Mouse (Mus musculus) liver, adult 2 months (tissue): ENCODE results near the gene Trim5. TPM values are rescaled to one million over a fixed set of nuclear protein-coding genes. Genes with fewer than 3 reads are reported as not detected.
"Not testable (repeated sequence)": the region's sequence is repeated elsewhere in the genome, so short reads cannot be mapped to it uniquely, and the experiment has no call there.

Source experiments
- DNase-seq: peaks from one replicate; pipeline ENCODE4 v3.0.0-alpha.2; 2011; ENCODE audit warnings: low read depth, low spot score; ENCODE audit errors: extremely low read depth
- H3K27ac ChIP-seq: fragments of 200-500 bp; replicated peaks from 2 replicates; pipeline ENCODE4 v1.5.1; 2012; ENCODE audit warnings: low read depth, mild to moderate bottlenecking, control low read depth, inconsistent platforms, low read length; ENCODE audit not compliant: insufficient read depth
- H3K27me3 ChIP-seq: fragments of 200-500 bp; 2 replicates; pipeline ENCODE4 v1.6.1; 2012; ENCODE audit warnings: mild to moderate bottlenecking, moderate library complexity, low read length, inconsistent platforms; ENCODE audit not compliant: control insufficient read depth, insufficient read depth
- H3K36me3 ChIP-seq: fragments of 200-500 bp; 2 replicates; pipeline ENCODE4 v1.6.1; 2012; ENCODE audit warnings: low read length, inconsistent platforms; ENCODE audit not compliant: control insufficient read depth, insufficient read depth
- H3K4me1 ChIP-seq: fragments of 200-500 bp; 2 replicates; pipeline ENCODE4 v1.6.1; 2011; ENCODE audit warnings: low read length; ENCODE audit not compliant: control insufficient read depth, insufficient read depth
- H3K4me3 ChIP-seq: fragments of 200-500 bp; 2 replicates; pipeline ENCODE4 v1.5.1; 2011; ENCODE audit warnings: low read depth, mild to moderate bottlenecking, control low read depth, low read length, moderate library complexity; ENCODE audit not compliant: insufficient read depth
- H3K79me2 ChIP-seq: fragments of 200-500 bp; 2 replicates; pipeline ENCODE4 v1.6.1; 2012; ENCODE audit warnings: inconsistent platforms, mild to moderate bottlenecking, low read length, moderate library complexity; ENCODE audit not compliant: control insufficient read depth, insufficient read depth
- H3K9ac ChIP-seq: fragments of 200-500 bp; 2 replicates; pipeline ENCODE4 v1.6.1; 2012; ENCODE audit warnings: low read depth, mild to moderate bottlenecking, control low read depth, inconsistent platforms, low read length
- CTCF ChIP-seq: fragments of 200-500 bp; IDR thresholded peaks from 2 replicates; pipeline ENCODE4 v1.5.1; 2011; ENCODE audit warnings: low read depth, low read length, control low read depth
- POLR2A ChIP-seq: fragments of 200-500 bp; IDR thresholded peaks from 2 replicates; pipeline ENCODE4 v1.6.1; 2011; ENCODE audit warnings: low read length, control low read depth; ENCODE audit not compliant: insufficient read depth; ENCODE audit errors: extremely low read depth
- WGBS: fragments of 180-500 bp; shearing (Covaris S2); methylation state at CpG from one replicate; pipeline ENCODE4 v1.1.7; 2018; 5-methylcytosine and 5-hydroxymethylcytosine counted together
- polyA plus RNA-seq: library from polyadenylated mRNA; depleted of rRNA; stranded (reverse); fragments of >200 nt; gene quantifications from 2 replicates; pipeline ENCODE4 v1.2.3, GENCODE M21; 2012; rRNA removed
- total RNA-seq: library from RNA; depleted of rRNA; stranded (reverse); fragments of >200 nt; gene quantifications from 2 replicates; pipeline ENCODE4 v1.2.3, GENCODE M21; 2014; rRNA removed

Trim5 gene
- 1.7 and 2.1 TPM in 2 replicates for total RNA-seq
- polyA plus RNA-seq, result 0.23 and 0.36 TPM in 2 replicates

- H3K9ac ChIP-seq, H3K36me3 ChIP-seq, H3K79me2 ChIP-seq, H3K27ac ChIP-seq, H3K4me1 ChIP-seq, H3K27me3 ChIP-seq: not testable (repeated sequence)
- peak; percentile 26 for DNase-seq
- whole genome bisulfite sequencing, result 30% methylated on average over 14 of the region's 14 CpGs
- peak within 1 kb of the TSS; percentile 43 for H3K4me3 ChIP-seq
Measured at GRCm38 (mm10) chr7:104287576-104288443, at the start of gene Trim5. Trim5 (minus strand) TSS chr7:104288094.

GRCm38 (mm10) chr7:104335547-104335946, 47.7 kb upstream of the Trim5 start:
- not testable (repeated sequence) for H3K27me3 ChIP-seq, H3K4me3 ChIP-seq, H3K27ac ChIP-seq, H3K79me2 ChIP-seq, DNase-seq, H3K4me1 ChIP-seq, H3K9ac ChIP-seq, H3K36me3 ChIP-seq
- 79% methylated on average over 3 of the region's 3 CpGs for WGBS

GRCm38 (mm10) chr7:104329171-104329570, 41.3 kb upstream of the Trim5 start, which contains the start of gene Trim34b:
Trim34b (plus strand) TSS chr7:104329471.
- not testable (repeated sequence) for H3K4me3 ChIP-seq, H3K9ac ChIP-seq, H3K79me2 ChIP-seq, H3K4me1 ChIP-seq, DNase-seq, H3K27me3 ChIP-seq, H3K27ac ChIP-seq, H3K36me3 ChIP-seq
- 96% methylated on average over 2 of the region's 2 CpGs for WGBS

- Histone ChIP-seq H3K4me3 (no peak overlapping the region), H3K9ac (no peak overlapping the region), H3K79me2 (no peaks in the 10 kb centered on the region), H3K36me3 (no peaks in the 10 kb centered on the region), H3K27me3 (no peaks in the 10 kb centered on the region), H3K4me1 (no peaks in the 10 kb centered on the region), H3K27ac (no peak overlapping the region)
- no peak for TF ChIP-seq POLR2A
- TF ChIP-seq CTCF, result no peak
- 73% methylated on average over 9 of the region's 9 CpGs for WGBS
- no peak for DNase-seq
Measured at GRCm38 (mm10) chr7:104322028-104322427, 34.1 kb upstream of the Trim5 start.

GRCm38 (mm10) chr7:104315369-104316080, 27.6 kb upstream of the Trim5 start, which contains the start of gene Trim12a:
Trim12a (minus strand) TSS chr7:104315466.
- Histone ChIP-seq H3K27ac (peak within 1 kb of the TSS; percentile 19; the same call in 1 of the 2 replicates), H3K4me3 (peak within 1 kb of the TSS; percentile 71), H3K9ac (peak within 1 kb of the TSS; percentile 66)
- H3K4me1 ChIP-seq, H3K36me3 ChIP-seq, H3K79me2 ChIP-seq, H3K27me3 ChIP-seq: not testable (repeated sequence)
- 14% methylated on average over 4 of the region's 4 CpGs for WGBS
- DNase-seq, result peak; percentile 11

- no peaks in the 10 kb centered on the region; the same call in 1 of the 2 replicates for H3K4me1 ChIP-seq
- DNase-seq, result peak; percentile 56
- no peaks in the 10 kb centered on the region for H3K27me3 ChIP-seq
- WGBS, result 4% methylated on average over 15 of the region's 15 CpGs
- H3K27ac ChIP-seq, result peak overlapping the region; percentile 19; the same call in 1 of the 2 replicates
- H3K36me3 ChIP-seq, result no peaks in the 10 kb centered on the region
- peak overlapping the region; percentile 66 for H3K9ac ChIP-seq
- peak overlapping the region; percentile 71 for H3K4me3 ChIP-seq
- TF ChIP-seq POLR2A, result no peak
- H3K79me2 ChIP-seq, result no peaks in the 10 kb centered on the region; the same call in 1 of the 2 replicates
Measured at GRCm38 (mm10) chr7:104314796-104315353, 27.0 kb upstream of the Trim5 start.
